Mouse (Mus musculus) myocyte (in vitro differentiated cells): ENCODE measurements at regions not wholly inside any gene's neighbourhood (a gene's known extent, or its start where the extent isn't known, plus 50 kb on each side); places are given as distances from the start of the nearest gene placed in this dataset.

Experiments
- POLR2A ChIP-seq: IDR thresholded peaks from one replicate; pipeline ENCODE4 v1.6.1; 2011; ENCODE audit warnings: low read depth, mild to moderate bottlenecking, control low read depth, moderate library complexity; ENCODE audit not compliant: insufficient read length
- REST ChIP-seq: IDR thresholded peaks from one replicate; pipeline ENCODE4 v1.6.1; 2011; ENCODE audit warnings: mild to moderate bottlenecking, control low read depth, moderate library complexity; ENCODE audit not compliant: insufficient read depth, insufficient read length

- TF ChIP-seq POLR2A (no peak), REST (no peak)
Measured at GRCm38 (mm10) chr5:97279455-97279854, 112.7 kb downstream of the Naa11 start.
